Mouse (Mus musculus): Measurements from ENCODE around the gene Ppp4r4. TPM values are rescaled to one million over a fixed set of nuclear protein-coding genes. Genes with fewer than 3 reads are reported as not detected.

The Ppp4r4 gene
- polyA plus RNA-seq, 1 experiment from 2014 or later: 3.5 TPM

DNA sequence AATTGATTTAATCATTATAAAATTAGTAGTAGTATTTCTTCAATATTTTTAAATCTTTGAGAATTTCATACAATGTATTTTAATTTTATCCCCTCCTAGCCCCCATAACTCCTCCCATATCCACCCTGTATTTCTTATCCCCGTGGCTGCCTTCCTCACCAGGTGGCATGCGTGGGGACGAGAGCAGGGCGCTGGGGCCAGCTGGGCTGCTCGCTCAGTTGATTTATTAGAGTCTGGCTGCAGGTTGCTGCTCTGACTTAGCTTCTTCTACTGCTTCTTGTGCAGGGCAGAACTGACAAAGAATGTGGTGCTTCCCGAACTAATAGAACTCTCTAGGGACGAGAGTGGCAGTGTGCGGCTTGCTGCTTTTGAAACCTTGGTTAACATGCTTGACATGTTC is 51.7 kb downstream of the Ppp4r4 start:
- no peak overlapping the region for H3K9ac ChIP-seq (ENCODE audit: low read length)
- DNase-seq (ENCODE audit: low spot score, missing footprints): no peak
- H3K36me3 ChIP-seq (ENCODE audit: control insufficient read depth, insufficient read depth, low read length): no peaks in the 10 kb centered on the region
- no peaks in the 10 kb centered on the region for H3K9me3 ChIP-seq (ENCODE audit: control insufficient read depth, low read length)
- H3K4me2 ChIP-seq: no peak overlapping the region
- WGBS: 87% methylated on average over 8 of the region's 8 CpGs
- H3K27me3 ChIP-seq (ENCODE audit: control insufficient read depth, insufficient read depth, low read length): no peaks in the 10 kb centered on the region
- H3K4me3 ChIP-seq (ENCODE audit: low read depth, low read length): no peak overlapping the region
- H3K27ac ChIP-seq (ENCODE audit: low read depth, low read length): no peak overlapping the region
- H3K4me1 ChIP-seq (ENCODE audit: control insufficient read depth, insufficient read depth, low read length): no peaks in the 10 kb centered on the region
- no peak for ATAC-seq (ENCODE audit: low FRiP score)

DNA sequence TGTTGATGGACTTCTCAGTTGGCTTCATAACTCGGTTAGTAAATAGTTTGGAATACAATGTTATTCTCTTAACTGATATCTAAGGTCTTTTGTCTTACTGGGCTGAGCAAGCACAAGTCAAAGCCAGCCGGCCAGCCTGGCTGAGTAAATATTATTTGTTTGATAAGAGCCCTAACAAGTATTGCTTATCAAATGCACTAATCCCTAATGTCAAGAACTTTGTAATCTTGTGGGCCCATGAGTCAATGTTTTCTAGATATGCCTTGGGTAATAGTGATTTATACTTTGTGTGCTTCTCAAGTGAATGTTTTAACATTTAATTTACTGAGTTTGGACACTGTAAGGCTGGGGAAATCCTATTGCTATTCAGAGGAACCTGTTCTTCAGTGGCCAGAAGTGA is 66.3 kb downstream of the Ppp4r4 start:
- DNase-seq (ENCODE audit: low spot score, missing footprints) (peak; percentile 75), ATAC-seq (ENCODE audit: low FRiP score) (no peak)
- Histone ChIP-seq H3K4me1 (ENCODE audit: control insufficient read depth, insufficient read depth, low read length) (no peaks in the 10 kb centered on the region), H3K27me3 (ENCODE audit: control insufficient read depth, insufficient read depth, low read length) (no peaks in the 10 kb centered on the region), H3K4me3 (ENCODE audit: low read depth, low read length) (no peak overlapping the region), H3K9me3 (ENCODE audit: control insufficient read depth, low read length) (no peaks in the 10 kb centered on the region), H3K4me2 (no peak overlapping the region), H3K36me3 (ENCODE audit: control insufficient read depth, insufficient read depth, low read length) (no peaks in the 10 kb centered on the region), H3K27ac (ENCODE audit: low read depth, low read length) (no peak overlapping the region), H3K9ac (ENCODE audit: low read length) (no peak overlapping the region)
- 67% methylated on average over 2 of the region's 2 CpGs for WGBS

DNA sequence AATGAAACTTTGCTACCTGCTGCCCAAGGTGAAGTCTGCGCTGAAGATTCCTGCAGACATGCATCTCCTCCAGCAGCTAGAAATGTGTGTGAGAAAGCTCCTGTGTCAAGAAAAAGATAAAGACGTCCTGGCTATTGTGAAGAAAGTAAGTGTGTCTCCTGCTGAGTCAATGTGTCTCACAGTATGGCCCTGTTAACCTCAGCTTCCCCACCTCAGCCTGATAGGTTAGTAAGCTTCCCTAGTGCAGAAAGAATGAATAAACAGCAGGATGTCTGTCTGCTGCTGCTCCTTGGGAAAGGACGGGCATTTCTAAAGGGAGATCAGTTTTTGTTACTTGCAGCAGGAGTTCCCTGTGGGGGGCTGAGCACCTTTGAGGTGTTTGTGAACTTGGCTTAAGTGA is 68.3 kb downstream of the Ppp4r4 start:
- Histone ChIP-seq H3K27me3 (ENCODE audit: control insufficient read depth, insufficient read depth, low read length) (no peaks in the 10 kb centered on the region), H3K4me3 (ENCODE audit: low read depth, low read length) (no peak overlapping the region), H3K9ac (ENCODE audit: low read length) (no peak overlapping the region), H3K27ac (ENCODE audit: low read depth, low read length) (no peak overlapping the region), H3K36me3 (ENCODE audit: control insufficient read depth, insufficient read depth, low read length) (no peaks in the 10 kb centered on the region), H3K4me2 (no peak overlapping the region), H3K4me1 (ENCODE audit: control insufficient read depth, insufficient read depth, low read length) (no peaks in the 10 kb centered on the region), H3K9me3 (ENCODE audit: control insufficient read depth, low read length) (no peaks in the 10 kb centered on the region)
- peak; percentile 64 for DNase-seq (ENCODE audit: low spot score, missing footprints)
- no peak for ATAC-seq (ENCODE audit: low FRiP score)
- 18% methylated on average over 3 of the region's 3 CpGs for WGBS

DNA sequence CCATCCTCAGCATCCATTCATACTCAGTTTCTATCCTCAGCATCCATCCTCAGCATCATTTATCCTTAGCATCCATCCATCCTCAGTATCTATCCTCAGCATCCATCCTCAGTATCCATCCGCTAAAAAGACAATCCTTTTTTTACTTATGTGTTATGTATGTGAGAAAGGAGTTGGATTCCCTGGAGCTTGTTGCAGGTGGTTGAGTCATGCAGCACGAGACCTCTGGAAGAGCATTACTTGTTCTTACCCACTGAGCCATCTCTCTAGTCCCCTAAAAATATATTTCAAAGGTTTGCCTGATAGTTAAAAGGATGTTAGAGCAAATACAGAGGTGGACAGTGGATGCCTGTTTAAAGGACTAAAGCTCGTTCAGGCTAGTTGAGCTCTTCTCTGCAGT is 69.8 kb downstream of the Ppp4r4 start:
- no peaks in the 10 kb centered on the region for H3K4me1 ChIP-seq (ENCODE audit: control insufficient read depth, insufficient read depth, low read length)
- no peak overlapping the region for H3K4me2 ChIP-seq
- no peak overlapping the region for H3K9ac ChIP-seq (ENCODE audit: low read length)
- H3K36me3 ChIP-seq (ENCODE audit: control insufficient read depth, insufficient read depth, low read length): no peaks in the 10 kb centered on the region
- WGBS: 85% methylated on average over 3 of the region's 3 CpGs
- no peaks in the 10 kb centered on the region for H3K9me3 ChIP-seq (ENCODE audit: control insufficient read depth, low read length)
- ATAC-seq (ENCODE audit: low FRiP score) (no peak), DNase-seq (ENCODE audit: low spot score, missing footprints) (peak; percentile 65)
- no peak overlapping the region for H3K27ac ChIP-seq (ENCODE audit: low read depth, low read length)
- no peaks in the 10 kb centered on the region for H3K27me3 ChIP-seq (ENCODE audit: control insufficient read depth, insufficient read depth, low read length)
- H3K4me3 ChIP-seq (ENCODE audit: low read depth, low read length): no peak overlapping the region

DNA sequence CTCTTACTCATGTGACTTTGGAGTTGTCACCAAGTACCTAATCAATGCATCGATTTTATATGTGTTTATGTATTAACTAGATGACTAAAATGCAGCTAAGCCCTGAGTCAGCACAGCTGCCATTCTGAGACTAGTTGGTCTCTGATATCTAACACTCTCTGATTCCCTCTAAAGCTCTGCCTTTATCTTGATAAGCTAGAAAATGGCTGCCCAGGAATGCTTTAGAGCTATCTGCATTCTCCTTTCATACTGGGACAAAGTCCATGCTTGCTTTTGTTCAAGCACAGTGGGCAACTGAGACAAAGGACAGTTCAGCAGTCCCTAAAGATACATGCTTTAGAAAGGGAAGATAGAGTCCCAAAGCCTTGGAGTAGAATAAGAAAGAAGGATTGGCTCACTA is 83.1 kb downstream of the Ppp4r4 start:
- no peaks in the 10 kb centered on the region for H3K27me3 ChIP-seq (ENCODE audit: control insufficient read depth, insufficient read depth, low read length)
- ATAC-seq (ENCODE audit: low FRiP score) (no peak), DNase-seq (ENCODE audit: low spot score, missing footprints) (peak; percentile 54)
- no peak overlapping the region for H3K4me2 ChIP-seq
- H3K9me3 ChIP-seq (ENCODE audit: control insufficient read depth, low read length): no peaks in the 10 kb centered on the region
- H3K4me1 ChIP-seq (ENCODE audit: control insufficient read depth, insufficient read depth, low read length): no peaks in the 10 kb centered on the region
- H3K9ac ChIP-seq (ENCODE audit: low read length): no peak overlapping the region
- WGBS: 85% methylated on average over 1 of the region's 1 CpGs
- no peaks in the 10 kb centered on the region for H3K36me3 ChIP-seq (ENCODE audit: control insufficient read depth, insufficient read depth, low read length)
- no peak overlapping the region for H3K4me3 ChIP-seq (ENCODE audit: low read depth, low read length)
- H3K27ac ChIP-seq (ENCODE audit: low read depth, low read length): no peak overlapping the region

DNA sequence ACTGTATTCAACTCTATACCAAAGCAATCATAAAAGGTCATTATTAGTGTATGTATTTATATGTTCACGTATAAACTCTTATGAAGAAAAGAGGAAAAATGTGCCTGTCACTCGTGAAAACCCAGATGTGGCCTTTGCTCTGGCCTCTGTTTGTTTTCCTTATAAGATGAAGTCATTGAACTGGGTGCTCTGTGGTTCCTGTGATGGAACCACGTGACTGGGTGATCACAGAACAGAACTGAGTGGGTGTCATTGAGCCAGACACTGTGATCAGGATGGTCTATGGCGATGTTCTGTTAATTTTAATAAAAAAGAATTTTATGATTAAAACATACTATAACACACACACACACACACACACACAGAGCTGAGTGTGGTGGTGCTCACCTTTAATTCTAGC is 83.7 kb downstream of the Ppp4r4 start:
- Histone ChIP-seq H3K36me3 (ENCODE audit: control insufficient read depth, insufficient read depth, low read length) (no peaks in the 10 kb centered on the region), H3K9ac (ENCODE audit: low read length) (no peak overlapping the region), H3K9me3 (ENCODE audit: control insufficient read depth, low read length) (no peaks in the 10 kb centered on the region), H3K4me1 (ENCODE audit: control insufficient read depth, insufficient read depth, low read length) (no peaks in the 10 kb centered on the region), H3K4me3 (ENCODE audit: low read depth, low read length) (no peak overlapping the region), H3K27ac (ENCODE audit: low read depth, low read length) (no peak overlapping the region), H3K27me3 (ENCODE audit: control insufficient read depth, insufficient read depth, low read length) (no peaks in the 10 kb centered on the region), H3K4me2 (no peak overlapping the region)
- ATAC-seq (ENCODE audit: low FRiP score): no peak
- DNase-seq (ENCODE audit: low spot score, missing footprints): no peak
- 82% methylated on average over 4 of the region's 4 CpGs for WGBS

DNA sequence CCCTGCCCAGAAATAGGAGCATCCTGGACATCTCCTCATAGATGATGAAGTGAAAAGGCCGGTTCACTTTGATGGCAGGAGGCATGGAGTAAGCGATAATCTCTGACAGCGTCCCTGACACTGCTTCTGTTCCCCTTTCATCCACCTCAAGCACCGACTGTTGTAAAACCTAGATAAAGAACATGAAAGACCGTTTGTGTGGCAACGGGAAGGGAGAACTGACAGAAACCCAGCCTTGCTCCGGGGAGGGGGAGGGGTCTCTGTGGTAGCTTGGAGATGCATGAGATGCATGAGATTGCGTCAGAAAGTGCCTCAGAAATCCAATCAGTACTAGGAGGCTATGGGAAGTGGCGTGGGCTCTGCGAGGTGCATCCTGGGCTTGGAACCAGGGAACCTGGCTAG is 84.8 kb downstream of the Ppp4r4 start:
- Histone ChIP-seq H3K27me3 (ENCODE audit: control insufficient read depth, insufficient read depth, low read length) (no peaks in the 10 kb centered on the region), H3K4me1 (ENCODE audit: control insufficient read depth, insufficient read depth, low read length) (no peaks in the 10 kb centered on the region), H3K36me3 (ENCODE audit: control insufficient read depth, insufficient read depth, low read length) (no peaks in the 10 kb centered on the region), H3K4me2 (no peak overlapping the region), H3K9me3 (ENCODE audit: control insufficient read depth, low read length) (no peaks in the 10 kb centered on the region), H3K9ac (ENCODE audit: low read length) (no peak overlapping the region), H3K27ac (ENCODE audit: low read depth, low read length) (no peak overlapping the region), H3K4me3 (ENCODE audit: low read depth, low read length) (no peak overlapping the region)
- 92% methylated on average over 10 of the region's 10 CpGs for WGBS
- DNase-seq (ENCODE audit: low spot score, missing footprints): peak; percentile 6
- ATAC-seq (ENCODE audit: low FRiP score): no peak

DNA sequence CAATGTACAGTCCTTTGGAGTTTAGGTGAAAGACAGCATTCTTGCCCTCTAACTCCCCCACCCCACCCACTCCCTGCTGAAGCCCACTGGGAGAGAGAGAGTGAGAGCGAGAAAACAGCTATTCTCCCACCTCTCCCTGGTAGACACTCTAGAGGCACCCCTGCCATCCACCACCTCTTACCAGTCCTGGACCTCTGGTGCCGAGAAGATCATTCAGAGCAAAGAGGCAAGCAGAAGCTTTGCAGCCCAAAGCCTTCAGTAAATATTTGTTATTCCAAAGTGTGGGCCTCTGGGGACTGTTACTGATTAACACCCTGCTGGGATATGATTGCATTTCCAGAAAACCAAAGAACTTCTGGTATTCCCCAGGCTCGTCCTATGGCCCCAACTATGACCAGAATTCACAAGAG is 99.1 kb downstream of the Ppp4r4 start, which contains the start of gene Serpina10:
Gene Serpina10, minus strand, starts transcription at position 242 of the 410 bp plus-strand sequence.
- ATAC-seq (ENCODE audit: low FRiP score) (no peak), DNase-seq (ENCODE audit: low spot score, missing footprints) (peak; percentile 65)
- no peaks in the 10 kb centered on the region for H3K27me3 ChIP-seq (ENCODE audit: control insufficient read depth, insufficient read depth, low read length)
- H3K4me3 ChIP-seq (ENCODE audit: low read depth, low read length): no peak within 1 kb of the TSS
- H3K4me2 ChIP-seq: no peak within 1 kb of the TSS
- H3K27ac ChIP-seq (ENCODE audit: low read depth, low read length): no peak within 1 kb of the TSS
- no peaks in the 10 kb centered on the region for H3K9me3 ChIP-seq (ENCODE audit: control insufficient read depth, low read length)
- H3K36me3 ChIP-seq (ENCODE audit: control insufficient read depth, insufficient read depth, low read length): no peaks in the 10 kb centered on the region
- no peak within 1 kb of the TSS for H3K9ac ChIP-seq (ENCODE audit: low read length)
- WGBS: 73% methylated on average over 3 of the region's 3 CpGs
- H3K4me1 ChIP-seq (ENCODE audit: control insufficient read depth, insufficient read depth, low read length): no peaks in the 10 kb centered on the region

DNA sequence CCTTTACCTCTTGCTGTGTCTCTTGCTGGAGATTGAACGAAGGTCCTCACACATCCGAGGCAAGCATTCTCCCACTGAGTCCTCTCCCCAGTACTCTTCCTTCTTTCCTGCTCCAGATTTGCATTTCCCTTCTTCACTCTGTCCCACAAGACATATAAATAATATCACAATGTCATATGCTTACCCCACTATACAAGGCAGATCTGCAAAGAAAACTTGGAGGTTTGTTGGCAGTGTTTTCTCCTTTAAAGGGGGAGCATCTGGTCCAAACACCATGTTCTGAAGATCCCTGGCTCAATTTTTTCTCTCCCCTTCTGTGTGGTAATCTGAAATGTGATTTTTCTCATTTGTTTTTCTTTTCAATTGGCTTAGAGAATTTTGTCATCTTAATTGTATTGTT is 102.3 kb downstream of the Ppp4r4 start:
- WGBS: 79% methylated on average over 2 of the region's 2 CpGs
- Histone ChIP-seq H3K36me3 (ENCODE audit: control insufficient read depth, insufficient read depth, low read length) (no peaks in the 10 kb centered on the region), H3K4me2 (no peak overlapping the region), H3K27ac (ENCODE audit: low read depth, low read length) (no peak overlapping the region), H3K9ac (ENCODE audit: low read length) (no peak overlapping the region), H3K4me1 (ENCODE audit: control insufficient read depth, insufficient read depth, low read length) (no peaks in the 10 kb centered on the region), H3K27me3 (ENCODE audit: control insufficient read depth, insufficient read depth, low read length) (no peaks in the 10 kb centered on the region), H3K4me3 (ENCODE audit: low read depth, low read length) (no peak overlapping the region), H3K9me3 (ENCODE audit: control insufficient read depth, low read length) (no peaks in the 10 kb centered on the region)
- no peak for ATAC-seq (ENCODE audit: low FRiP score)
- DNase-seq (ENCODE audit: low spot score, missing footprints): peak; percentile 12

DNA sequence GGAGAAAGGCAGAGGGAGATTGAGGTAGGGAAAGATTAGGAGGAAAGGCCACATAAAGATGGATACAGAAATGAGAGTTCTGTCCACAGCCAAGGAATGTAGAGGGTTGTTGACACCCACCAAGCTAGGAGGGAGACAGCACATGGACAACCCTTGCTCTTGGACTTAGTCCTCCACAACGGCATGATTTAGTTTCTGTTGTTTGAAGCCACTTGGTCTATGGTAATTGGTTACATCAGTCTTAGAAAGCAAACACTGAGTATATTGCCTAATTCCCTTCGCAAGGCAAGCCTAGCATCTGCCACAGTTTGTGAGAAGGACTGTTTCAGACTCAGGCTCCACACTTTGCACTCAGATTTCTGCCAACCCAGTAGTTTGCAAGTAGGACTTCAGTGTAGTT is 103.8 kb downstream of the Ppp4r4 start:
- Histone ChIP-seq H3K9ac (ENCODE audit: low read length) (no peak overlapping the region), H3K4me3 (ENCODE audit: low read depth, low read length) (no peak overlapping the region), H3K4me2 (no peak overlapping the region), H3K9me3 (ENCODE audit: control insufficient read depth, low read length) (no peaks in the 10 kb centered on the region), H3K27me3 (ENCODE audit: control insufficient read depth, insufficient read depth, low read length) (no peaks in the 10 kb centered on the region), H3K27ac (ENCODE audit: low read depth, low read length) (no peak overlapping the region), H3K36me3 (ENCODE audit: control insufficient read depth, insufficient read depth, low read length) (no peaks in the 10 kb centered on the region), H3K4me1 (ENCODE audit: control insufficient read depth, insufficient read depth, low read length) (no peaks in the 10 kb centered on the region)
- DNase-seq (ENCODE audit: low spot score, missing footprints) (peak; percentile 74), ATAC-seq (ENCODE audit: low FRiP score) (no peak)
- WGBS: 87% methylated on average over 2 of the region's 2 CpGs

All from midbrain, embryonic 11.5 days (tissue).